15 mouse cellular contexts compared by ENCODE assay signal in the genomic region with DNA sequence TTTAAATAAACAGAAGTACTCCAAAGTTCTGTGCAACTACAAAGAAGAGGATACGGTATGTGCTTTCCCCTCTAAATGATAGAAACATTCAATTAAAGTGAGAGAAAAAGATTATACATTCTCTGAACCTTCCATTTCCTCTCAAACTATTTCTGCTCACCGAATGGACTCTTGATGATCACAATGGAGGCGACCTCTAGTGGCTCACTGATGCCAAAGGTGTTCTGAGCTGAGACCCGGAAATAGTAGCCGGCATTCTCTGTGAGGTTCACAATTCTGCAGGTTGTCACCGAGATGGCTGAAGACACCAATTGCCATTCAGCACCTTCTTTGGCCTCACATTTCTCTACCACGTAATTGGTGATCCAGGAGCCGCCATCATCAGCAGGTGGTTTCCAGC. TPM values are rescaled to one million over a fixed set of nuclear protein-coding genes. Genes with fewer than 3 reads are reported as not detected.
A peak's percentile ranks its signal among the peaks of the same experiment; 100 is the strongest.
DNase-seq lines count a peak whose midpoint lies in the region; TF ChIP-seq lines count a peak whose summit lies in the region.
"Had no signal": no experiment of that assay in that cellular context is flagged by ENCODE, and none has a peak within 500 bp of the region (broad histone marks: within the 10 kb centered on the region; RNA-seq: fewer than 3 reads in every experiment).

No protein-coding gene starts in this region.

- WGBS in lung, adult 2 months, result 62% methylated on average over 8 of the region's 8 CpGs

- H3K4me1 ChIP-seq in lung, adult 2 months (ENCODE audit: control insufficient read depth, insufficient read depth, low read length), result no peaks in the 10 kb centered on the region
- H3K4me1 ChIP-seq: embryonic facial prominence, embryonic 15.5 days; forebrain, embryonic 13.5 days; hindbrain, embryonic 15.5 days; lung, embryonic 15.5 days; neural tube, embryonic 13.5 days had no signal

- no peak overlapping the region for H3K4me3 ChIP-seq in lung, adult 2 months (replicated peaks; ENCODE audit: extremely low read depth, low read depth, low read length)
- H3K4me3 ChIP-seq: embryonic facial prominence, embryonic 15.5 days; forebrain, embryonic 13.5 days; hindbrain, embryonic 15.5 days; lung, embryonic 15.5 days; neural tube, embryonic 13.5 days had no signal

- peak; percentile 46 for DNase-seq in embryo, embryonic 10 days (ENCODE audit: low spot score)
- no peak for DNase-seq in embryo, embryonic 9.5 days (ENCODE audit: extremely low spot score)
- no peak for DNase-seq in lung, adult 2 months
- no peak for DNase-seq in lung, postnatal 4 days
- DNase-seq in ZHBTc4 (ENCODE audit: low read depth, low spot score), result peak; percentile 73
- peak; percentile 2 for DNase-seq in lung, postnatal 25 days (ENCODE audit: low spot score)
- no peak for DNase-seq in adrenal gland, postnatal 14 days
- no peak for DNase-seq in frontal cortex, postnatal 14 days (ENCODE audit: low spot score in 2 of 2)
- DNase-seq: cerebellum, adult 8-10 months; midbrain, embryonic 14.5 days had no signal

- no peak for TF ChIP-seq POLR2A in lung, adult 2 months (IDR thresholded peaks at IDR 0.05; ENCODE audit: borderline replicate concordance, extremely low read depth, low read depth, low read length)

- TF ChIP-seq CTCF in lung, adult 2 months (IDR thresholded peaks at IDR 0.05; ENCODE audit: insufficient read depth, low read length), result 0 out of 2 replicates have a peak, but pooled peaks have one; percentile 19

RNA-seq across cellular contexts. Expression of gene Plekha3, which starts 39.9 kb away (rescaled TPM):
- polyA plus RNA-seq in lung, adult 2 months (2012; rRNA removed), result 17.3 and 23.0 TPM in 2 replicates
- total RNA-seq in adrenal gland, postnatal 14 days (2021), result 36.0 and 37.7 TPM in 2 replicates

RNA-seq across cellular contexts. Expression of gene Fkbp7, which starts 42.1 kb away (rescaled TPM):
- 4.2 and 8.4 TPM in 2 replicates for polyA plus RNA-seq in lung, adult 2 months (2012; rRNA removed)
- total RNA-seq in adrenal gland, postnatal 14 days (2021), result 30.2 and 32.7 TPM in 2 replicates

Comparison
In these comparisons a context has a peak if more than half of its experiments do, and no peak if none do; other contexts are left out.
1. DNase-seq: peak in embryo, embryonic 10 days (single experiment), ZHBTc4 (single experiment) and lung, postnatal 25 days (single experiment); none in embryo, embryonic 9.5 days (single experiment), lung, adult 2 months (single experiment), lung, postnatal 4 days (0 of 2), adrenal gland, postnatal 14 days (single experiment) and frontal cortex, postnatal 14 days (0 of 2).